ENCODE assay signal across 8 mouse cellular contexts in genomic region chr5:97081481-97081880, GRCm38 (mm10). TPM values are rescaled to one million over a fixed set of nuclear protein-coding genes. Genes with fewer than 3 reads are reported as not detected.
DNase-seq lines count a peak whose midpoint lies in the region; ATAC-seq lines count a peak whose summit lies in the region.

No protein-coding gene starts in this region.

- H3K27ac ChIP-seq in kidney, embryonic 15.5 days, result no peak overlapping the region

- peak; percentile 9 to 40 for DNase-seq in kidney, postnatal 36 days
- peak; percentile 37 for DNase-seq in ZHBTc4 (ENCODE audit: low read depth, low spot score)
- peak; percentile 46 for DNase-seq in cerebellum, adult 9-11 months
- DNase-seq in left cerebral cortex, postnatal 14 days (ENCODE audit: low spot score in 2 of 2), result peak; percentile 49 to 69
- DNase-seq in spleen, postnatal 14 days (ENCODE audit: low spot score in 2 of 2), result no peak
- no peak for DNase-seq in spleen, adult 12 weeks (ENCODE audit: low spot score)
- no peak for DNase-seq in adrenal gland, postnatal 4 days (ENCODE audit: low spot score in 2 of 2)

- H3K4me3 ChIP-seq in kidney, embryonic 15.5 days (replicated peaks), result no peak overlapping the region

- no peaks in the 10 kb centered on the region for H3K9me3 ChIP-seq in kidney, embryonic 15.5 days (replicated peaks)

- no peak for ATAC-seq in kidney, embryonic 15.5 days (replicated peaks; ENCODE audit: low FRiP score)

- WGBS in kidney, embryonic 15.5 days, result 76% methylated on average over 3 of the region's 3 CpGs

- intact Hi-C loops in left cerebral cortex, postnatal 14 days (cut with DNase I), result no loop called here

- peaks cover 20% of the 10 kb centered on the region for H3K36me3 ChIP-seq in kidney, embryonic 15.5 days

- no peak overlapping the region for H3K9ac ChIP-seq in kidney, embryonic 15.5 days

- no peaks in the 10 kb centered on the region for H3K27me3 ChIP-seq in kidney, embryonic 15.5 days

- H3K4me2 ChIP-seq in kidney, embryonic 15.5 days, result no peak overlapping the region

- H3K4me1 ChIP-seq in kidney, embryonic 15.5 days, result 0 out of 2 replicates have a peak, but pooled peaks cover 2% of the 10 kb centered on the region

RNA-seq across cellular contexts. Expression of gene Paqr3, which starts 29.9 kb away (rescaled TPM):
- polyA plus RNA-seq in kidney, embryonic 15.5 days (2015; fragmentation: Nextera tagmentation; extraction: Ambion mirVana), result 3.8 and 3.9 TPM in 2 replicates
- 10 to 100 TPM; 27.2 to 29.3 TPM for total RNA-seq in left cerebral cortex, postnatal 14 days (2021)
- 1 to 10 TPM; 6.0 to 6.8 TPM for total RNA-seq in adrenal gland, postnatal 4 days (2021)

Comparison
In these comparisons a context has a peak if more than half of its experiments do, and no peak if none do; other contexts are left out.
1. DNase-seq: peak in kidney, postnatal 36 days (2 of 2), ZHBTc4 (single experiment), cerebellum, adult 9-11 months (single experiment) and left cerebral cortex, postnatal 14 days (2 of 2); none in spleen, postnatal 14 days (0 of 2), spleen, adult 12 weeks (single experiment) and adrenal gland, postnatal 4 days (0 of 2).